Mouse (Mus musculus): Measurements from ENCODE around the gene Fanca. TPM values are rescaled to one million over a fixed set of nuclear protein-coding genes. Genes with fewer than 3 reads are reported as not detected.
"Not testable (repeated sequence)": the region's sequence is repeated elsewhere in the genome, so short reads cannot be mapped to it uniquely, and the experiment has no call there.

Fanca gene
- polyA plus RNA-seq, 1 experiment from 2014 or later: 28.5 TPM

- no peak for DNase-seq (ENCODE audit: low read depth, low spot score)
- TF ChIP-seq CTCF (IDR thresholded peaks at IDR 0.05): no peak
- POLR2A ChIA-PET: no interaction called here
Measured at GRCm38 (mm10) chr8:123275096-123275495, 43.3 kb downstream of the Fanca start.

GRCm38 (mm10) chr8:123274447-123274846, 43.9 kb downstream of the Fanca start:
- no peak for ATAC-seq

More at GRCm38 (mm10) chr8:123275096-123275495, 43.3 kb downstream of the Fanca start:
- H3K27me3 ChIP-seq: no peaks in the 10 kb centered on the region
- ATAC-seq: no peak
- CTCF ChIA-PET: no interaction called here
- in situ Hi-C loops (cut with MboI; ENCODE audit: low pct_unique_long_range_greater_than_20kb): no loop called here

GRCm38 (mm10) chr8:123271901-123272300, 46.5 kb downstream of the Fanca start:
- TF ChIP-seq CTCF (IDR thresholded peaks at IDR 0.05): no peak
- in situ Hi-C loops (cut with MboI; ENCODE audit: low pct_unique_long_range_greater_than_20kb): no loop called here
- ChIA-PET CTCF (interaction anchor here (1.5 kb wide), 1 partner anchor 10 kb away, joined by 3 read pairs; no protein-coding TSS in a partner anchor), POLR2A (no interaction called here)
- no peaks in the 10 kb centered on the region for H3K27me3 ChIP-seq
- ATAC-seq (no peak), DNase-seq (ENCODE audit: low read depth, low spot score) (no peak)

More at GRCm38 (mm10) chr8:123274447-123274846, 43.9 kb downstream of the Fanca start:
- POLR2A ChIA-PET: no interaction called here
- TF ChIP-seq CTCF (IDR thresholded peaks at IDR 0.05): no peak
- DNase-seq (ENCODE audit: low read depth, low spot score): no peak
- CTCF ChIA-PET: no interaction called here
- H3K27me3 ChIP-seq: no peaks in the 10 kb centered on the region
- in situ Hi-C loops (cut with MboI; ENCODE audit: low pct_unique_long_range_greater_than_20kb): no loop called here

GRCm38 (mm10) chr8:123271147-123271546, 47.2 kb downstream of the Fanca start:
- DNase-seq (ENCODE audit: low read depth, low spot score) (no peak), ATAC-seq (no peak)
- no peaks in the 10 kb centered on the region for H3K27me3 ChIP-seq
- CTCF ChIA-PET: interaction anchor here (1.4 to 1.5 kb wide), 2 partner anchors 10 to 19 kb away, joined by 3 read pairs; no protein-coding TSS in a partner anchor
- TF ChIP-seq CTCF (IDR thresholded peaks at IDR 0.05): no peak
- in situ Hi-C loops (cut with MboI; ENCODE audit: low pct_unique_long_range_greater_than_20kb): no loop called here
- POLR2A ChIA-PET: no interaction called here

GRCm38 (mm10) chr8:123267926-123268656, 50.3 kb downstream of the Fanca start:
- ATAC-seq (no peak), DNase-seq (ENCODE audit: low read depth, low spot score) (no peak)
- POLR2A ChIA-PET: interaction anchor here (0.6 kb wide), 1 partner anchor 480 kb away, joined by 4 read pairs; no protein-coding TSS in a partner anchor
- H3K27me3 ChIP-seq: no peaks in the 10 kb centered on the region
- CTCF ChIA-PET: interaction anchor here (0.8 kb wide), 1 partner anchor 13 kb away, joined by 3 read pairs; no protein-coding TSS in a partner anchor
- in situ Hi-C loops (cut with MboI; ENCODE audit: low pct_unique_long_range_greater_than_20kb): no loop called here
- TF ChIP-seq CTCF (IDR thresholded peaks at IDR 0.05): no peak

- POLR2A ChIA-PET: interaction anchor here (0.6 kb wide), 2 partner anchors 69 to 829 kb away, joined by 3 read pairs; no protein-coding TSS in a partner anchor
- in situ Hi-C loops (cut with MboI; ENCODE audit: low pct_unique_long_range_greater_than_20kb); ATAC-seq; CTCF ChIA-PET; H3K27me3 ChIP-seq; DNase-seq (ENCODE audit: low read depth, low spot score): not testable (repeated sequence)
Measured at GRCm38 (mm10) chr8:123257593-123257992, 60.8 kb downstream of the Fanca start.

- ChIA-PET POLR2A (interaction anchor here (0.6 kb wide), 1 partner anchor 828 kb away, joined by 3 read pairs; no protein-coding TSS in a partner anchor), CTCF (no interaction called here)
- no peaks in the 10 kb centered on the region for H3K27me3 ChIP-seq
- ATAC-seq (no peak), DNase-seq (ENCODE audit: low read depth, low spot score) (no peak)
- in situ Hi-C loops (cut with MboI; ENCODE audit: low pct_unique_long_range_greater_than_20kb): no loop called here
- TF ChIP-seq CTCF (IDR thresholded peaks at IDR 0.05): no peak
Measured at GRCm38 (mm10) chr8:123257114-123257513, 61.3 kb downstream of the Fanca start.

GRCm38 (mm10) chr8:123255170-123255569, 63.2 kb downstream of the Fanca start:
- CTCF ChIA-PET: interaction anchor here (1.0 to 1.4 kb wide), 2 partner anchors 9 to 13 kb away, joined by 3 to 5 read pairs; no protein-coding TSS in a partner anchor

GRCm38 (mm10) chr8:123254099-123254885, 64.1 kb downstream of the Fanca start, which contains the start of the genes Zfp276 and Vps9d1:
Gene Zfp276, plus strand, starts transcription at chr8:123254195.
Gene Vps9d1, minus strand, starts transcription at chr8:123254348.
- TF ChIP-seq CTCF (IDR thresholded peaks at IDR 0.05): no peak
- peak; percentile 13 for DNase-seq (ENCODE audit: low read depth, low spot score)
- no peaks in the 10 kb centered on the region for H3K27me3 ChIP-seq
- CTCF ChIA-PET: no interaction called here
- in situ Hi-C loops (cut with MboI; ENCODE audit: low pct_unique_long_range_greater_than_20kb): no loop called here
- ATAC-seq: peak; percentile 79
- POLR2A ChIA-PET: interaction anchor here (1.1 to 1.5 kb wide), 5 partner anchors 11 to 30 kb away, joined by 3 to 7 read pairs (median 4); partner anchors contain the start of genes Cdk10 and Spata2l

More at GRCm38 (mm10) chr8:123255170-123255569, 63.2 kb downstream of the Fanca start:
- POLR2A ChIA-PET: interaction anchor here (1.1 to 1.5 kb wide), 4 partner anchors 10 to 31 kb away, joined by 3 to 7 read pairs (median 4); partner anchors contain the start of gene Cdk10
- ATAC-seq: no peak
- no peak for TF ChIP-seq CTCF (IDR thresholded peaks at IDR 0.05)
- no peaks in the 10 kb centered on the region for H3K27me3 ChIP-seq
- in situ Hi-C loops (cut with MboI; ENCODE audit: low pct_unique_long_range_greater_than_20kb): no loop called here
- DNase-seq (ENCODE audit: low read depth, low spot score): no peak

GRCm38 (mm10) chr8:123253451-123254098, 64.8 kb downstream of the Fanca start:
- no peak for TF ChIP-seq CTCF (IDR thresholded peaks at IDR 0.05)
- DNase-seq (ENCODE audit: low read depth, low spot score) (no peak), ATAC-seq (peak; percentile 13)
- ChIA-PET CTCF (no interaction called here), POLR2A (interaction anchor here (1.3 to 1.7 kb wide), 2 partner anchors 15 to 18 kb away, joined by 4 to 6 read pairs; partner anchors contain the start of gene Spata2l)
- no peaks in the 10 kb centered on the region for H3K27me3 ChIP-seq
- in situ Hi-C loops (cut with MboI; ENCODE audit: low pct_unique_long_range_greater_than_20kb): no loop called here

Data from Patski (cell line).